Mouse (Mus musculus) embryonic facial prominence, embryonic 11.5 days (tissue): Measurements from ENCODE around the gene Rab15. TPM values are rescaled to one million over a fixed set of nuclear protein-coding genes. Genes with fewer than 3 reads are reported as not detected.

ENCODE experiments used
- ATAC-seq: fragments of 200-750 bp; cut with Nextera tagmentation; replicated peaks from 2 replicates; pipeline ENCODE4 v1.8.0; 2017; ENCODE audit warnings: low read depth; ENCODE audit not compliant: insufficient number of reproducible peaks, low FRiP score, low TSS enrichment
- DNase-seq: peaks from one replicate; pipeline ENCODE4 v3.0.0-alpha.2; 2015; ENCODE audit warnings: low spot score
- H3K27ac ChIP-seq: fragments of 300-500 bp; sonication (generic); replicated peaks from 2 replicates; pipeline ENCODE4 v1.5.1; 2014; ENCODE audit warnings: mild to moderate bottlenecking, low read depth, low read length, control low read depth
- H3K27me3 ChIP-seq: fragments of 300-500 bp; sonication (generic); 2 replicates; pipeline ENCODE4 v1.6.1; 2014; ENCODE audit warnings: mild to moderate bottlenecking, low read length, moderate library complexity, mixed read lengths; ENCODE audit not compliant: control insufficient read depth, insufficient read depth
- H3K36me3 ChIP-seq: fragments of 300-500 bp; sonication (generic); replicated peaks from 2 replicates; pipeline ENCODE4 v1.6.1; 2014; ENCODE audit warnings: low read depth, mild to moderate bottlenecking, low read length, moderate library complexity, mixed read lengths; ENCODE audit not compliant: control insufficient read depth, insufficient read depth
- H3K4me1 ChIP-seq: fragments of 300-500 bp; sonication (generic); 2 replicates; pipeline ENCODE4 v1.6.1; 2014; ENCODE audit warnings: low read length, mixed read lengths; ENCODE audit not compliant: control insufficient read depth, insufficient read depth
- H3K4me2 ChIP-seq: fragments of 300-500 bp; sonication (generic); 2 replicates; pipeline ENCODE4 v1.6.1; 2014; ENCODE audit warnings: low read depth, mild to moderate bottlenecking, control low read depth, low read length, moderate library complexity
- H3K4me3 ChIP-seq: fragments of 300-500 bp; sonication (generic); 2 replicates; pipeline ENCODE4 v1.5.1; 2014; ENCODE audit warnings: low read depth, low read length, control low read depth
- H3K9ac ChIP-seq: fragments of 300-500 bp; sonication (generic); replicated peaks from 2 replicates; pipeline ENCODE4 v1.6.1; 2014; ENCODE audit warnings: mild to moderate bottlenecking, control low read depth, low read length
- H3K9me3 ChIP-seq: fragments of 300-500 bp; sonication (generic); replicated peaks from 2 replicates; pipeline ENCODE4 v1.6.1; 2016; ENCODE audit warnings: mild to moderate bottlenecking, low read length, inconsistent platforms, mixed read lengths; ENCODE audit not compliant: control insufficient read depth
- WGBS: fragments of 180-500 bp; shearing (Covaris S2); extraction: QIAGEN DNeasy Blood & Tissue Kit; methylation state at CpG from one replicate; pipeline ENCODE4 v1.1.7; 2014; 5-methylcytosine and 5-hydroxymethylcytosine counted together
- polyA plus RNA-seq: library from polyadenylated mRNA; unstranded; fragments of >200 nt; fragmentation: Nextera tagmentation; extraction: Ambion mirVana; gene quantifications from 2 replicates; pipeline ENCODE4 v1.2.1, GENCODE M21; 2014

The Rab15 gene
- polyA plus RNA-seq, 1 experiment from 2014 or later, result 11.5 TPM

- Histone ChIP-seq H3K4me1 (no peaks in the 10 kb centered on the region), H3K36me3 (no peaks in the 10 kb centered on the region), H3K9me3 (no peaks in the 10 kb centered on the region), H3K4me2 (no peak overlapping the region), H3K9ac (no peak overlapping the region), H3K27ac (no peak overlapping the region), H3K27me3 (no peaks in the 10 kb centered on the region), H3K4me3 (no peak overlapping the region)
- ATAC-seq, result no peak
- DNase-seq, result no peak
- WGBS, result 75% methylated on average over 12 of the region's 12 CpGs
Measured at GRCm38 (mm10) chr12:76780639-76781468, 41.9 kb downstream of the Rab15 start.

GRCm38 (mm10) chr12:76779951-76780350, 42.8 kb downstream of the Rab15 start:
- Histone ChIP-seq H3K4me3 (no peak overlapping the region), H3K27ac (no peak overlapping the region), H3K4me2 (no peak overlapping the region), H3K9me3 (no peaks in the 10 kb centered on the region), H3K27me3 (no peaks in the 10 kb centered on the region), H3K36me3 (no peaks in the 10 kb centered on the region), H3K9ac (no peak overlapping the region), H3K4me1 (no peaks in the 10 kb centered on the region)
- ATAC-seq (no peak), DNase-seq (no peak)
- 81% methylated on average over 5 of the region's 5 CpGs for WGBS

GRCm38 (mm10) chr12:76778305-76779083, 44.2 kb downstream of the Rab15 start:
- 83% methylated on average over 10 of the region's 10 CpGs for WGBS
- Histone ChIP-seq H3K27ac (no peak overlapping the region), H3K27me3 (no peaks in the 10 kb centered on the region), H3K4me2 (no peak overlapping the region), H3K9me3 (no peaks in the 10 kb centered on the region), H3K36me3 (no peaks in the 10 kb centered on the region), H3K9ac (no peak overlapping the region), H3K4me1 (no peaks in the 10 kb centered on the region), H3K4me3 (no peak overlapping the region)
- DNase-seq (no peak), ATAC-seq (no peak)

GRCm38 (mm10) chr12:76777845-76778244, 44.9 kb downstream of the Rab15 start:
- Histone ChIP-seq H3K27me3 (no peaks in the 10 kb centered on the region), H3K4me2 (no peak overlapping the region), H3K9ac (no peak overlapping the region), H3K4me1 (no peaks in the 10 kb centered on the region), H3K36me3 (no peaks in the 10 kb centered on the region), H3K27ac (no peak overlapping the region), H3K4me3 (no peak overlapping the region), H3K9me3 (no peaks in the 10 kb centered on the region)
- DNase-seq (no peak), ATAC-seq (no peak)

GRCm38 (mm10) chr12:76776898-76777297, 45.8 kb downstream of the Rab15 start:
- Histone ChIP-seq H3K27ac (no peak overlapping the region), H3K4me3 (no peak overlapping the region), H3K36me3 (no peaks in the 10 kb centered on the region), H3K9me3 (no peaks in the 10 kb centered on the region), H3K9ac (no peak overlapping the region), H3K27me3 (no peaks in the 10 kb centered on the region), H3K4me1 (no peaks in the 10 kb centered on the region), H3K4me2 (no peak overlapping the region)
- 92% methylated on average over 5 of the region's 5 CpGs for WGBS
- ATAC-seq (no peak), DNase-seq (no peak)

GRCm38 (mm10) chr12:76775132-76775531, 47.6 kb downstream of the Rab15 start:
- DNase-seq (no peak), ATAC-seq (no peak)
- Histone ChIP-seq H3K27ac (no peak overlapping the region), H3K9ac (no peak overlapping the region), H3K27me3 (no peaks in the 10 kb centered on the region), H3K4me2 (no peak overlapping the region), H3K9me3 (no peaks in the 10 kb centered on the region), H3K36me3 (no peaks in the 10 kb centered on the region), H3K4me1 (no peaks in the 10 kb centered on the region), H3K4me3 (no peak overlapping the region)
- WGBS, result 53% methylated on average over 4 of the region's 4 CpGs

GRCm38 (mm10) chr12:76774652-76775051, 48.1 kb downstream of the Rab15 start:
- Histone ChIP-seq H3K27ac (no peak overlapping the region), H3K9me3 (no peaks in the 10 kb centered on the region), H3K9ac (no peak overlapping the region), H3K4me3 (no peak overlapping the region), H3K36me3 (no peaks in the 10 kb centered on the region), H3K4me1 (no peaks in the 10 kb centered on the region), H3K4me2 (no peak overlapping the region), H3K27me3 (no peaks in the 10 kb centered on the region)
- ATAC-seq, result no peak
- DNase-seq, result no peak
- WGBS, result 71% methylated on average over 3 of the region's 3 CpGs

- H3K27ac ChIP-seq, result no peak overlapping the region
- H3K9me3 ChIP-seq, result no peaks in the 10 kb centered on the region
- no peak overlapping the region for H3K4me2 ChIP-seq
- 92% methylated on average over 5 of the region's 5 CpGs for WGBS
- no peaks in the 10 kb centered on the region for H3K4me1 ChIP-seq
- H3K4me3 ChIP-seq, result no peak overlapping the region
- ATAC-seq (no peak), DNase-seq (no peak)
- no peak overlapping the region for H3K9ac ChIP-seq
- H3K36me3 ChIP-seq, result no peaks in the 10 kb centered on the region
- no peaks in the 10 kb centered on the region for H3K27me3 ChIP-seq
Measured at GRCm38 (mm10) chr12:76771540-76771939, 51.2 kb downstream of the Rab15 start.
